Mouse (Mus musculus) stomach, postnatal 0 days (tissue): ENCODE data around the gene Gm45716. TPM values are rescaled to one million over a fixed set of nuclear protein-coding genes. Genes with fewer than 3 reads are reported as not detected.

ENCODE experiments used
- ATAC-seq: fragments of 200-750 bp; cut with Nextera tagmentation; 2 replicates; pipeline ENCODE4 v1.8.0; 2017; ENCODE audit not compliant: low FRiP score, low TSS enrichment
- DNase-seq: peaks from one replicate; pipeline ENCODE4 v3.0.0-alpha.2; 2016; ENCODE audit warnings: low spot score
- H3K27ac ChIP-seq: fragments of 300-500 bp; sonication (generic); replicated peaks from 2 replicates; pipeline ENCODE4 v1.5.1; 2014; ENCODE audit warnings: mild to moderate bottlenecking, control low read depth
- H3K27me3 ChIP-seq: fragments of 300-500 bp; sonication (generic); 2 replicates; pipeline ENCODE4 v1.6.1; 2014; ENCODE audit warnings: low read length; ENCODE audit not compliant: control insufficient read depth, insufficient read depth
- H3K36me3 ChIP-seq: fragments of 300-500 bp; sonication (generic); 2 replicates; pipeline ENCODE4 v1.6.1; 2014; ENCODE audit warnings: low read length, mixed read lengths; ENCODE audit not compliant: control insufficient read depth, insufficient read depth
- H3K4me1 ChIP-seq: fragments of 300-500 bp; sonication (generic); replicated peaks from 2 replicates; pipeline ENCODE4 v1.6.1; 2014; ENCODE audit warnings: antibody characterized with exemption; ENCODE audit not compliant: control insufficient read depth, insufficient read depth
- H3K4me2 ChIP-seq: fragments of 300-500 bp; sonication (generic); replicated peaks from 2 replicates; pipeline ENCODE4 v1.6.1; 2014; ENCODE audit warnings: low read depth, mild to moderate bottlenecking, control low read depth, moderate library complexity
- H3K4me3 ChIP-seq: fragments of 300-500 bp; sonication (generic); 2 replicates; pipeline ENCODE4 v1.5.1; 2014; ENCODE audit warnings: low read depth, low read length, control low read depth
- H3K9ac ChIP-seq: fragments of 300-500 bp; sonication (generic); 2 replicates; pipeline ENCODE4 v1.6.1; 2014; ENCODE audit warnings: mild to moderate bottlenecking, low read length, control low read depth, mixed read lengths
- H3K9me3 ChIP-seq: fragments of 300-500 bp; sonication (generic); 2 replicates; pipeline ENCODE4 v1.6.1; 2016; ENCODE audit warnings: low read length; ENCODE audit not compliant: control insufficient read depth
- CTCF ChIP-seq: IDR thresholded peaks from 2 replicates; pipeline ENCODE4 v1.5.1; 2016; ENCODE audit warnings: antibody characterized with exemption, low read depth, mild to moderate bottlenecking, moderate library complexity
- EP300 ChIP-seq: optimal IDR thresholded peaks from 2 replicates; pipeline ENCODE3; 2016; ENCODE audit warnings: antibody characterized with exemption
- WGBS: fragments of 180-500 bp; shearing (Covaris S2); extraction: QIAGEN DNeasy Blood & Tissue Kit; methylation state at CpG from one replicate; pipeline ENCODE4 v1.1.7; 2014; 5-methylcytosine and 5-hydroxymethylcytosine counted together
- polyA plus RNA-seq: library from polyadenylated mRNA; unstranded; fragments of >200 nt; fragmentation: Nextera tagmentation; extraction: Ambion mirVana; gene quantifications from 2 replicates; pipeline ENCODE4 v1.2.1, GENCODE M21; 2015

Gene Gm45716
- polyA plus RNA-seq, 1 experiment from 2014 or later = 7.0 TPM

DNA sequence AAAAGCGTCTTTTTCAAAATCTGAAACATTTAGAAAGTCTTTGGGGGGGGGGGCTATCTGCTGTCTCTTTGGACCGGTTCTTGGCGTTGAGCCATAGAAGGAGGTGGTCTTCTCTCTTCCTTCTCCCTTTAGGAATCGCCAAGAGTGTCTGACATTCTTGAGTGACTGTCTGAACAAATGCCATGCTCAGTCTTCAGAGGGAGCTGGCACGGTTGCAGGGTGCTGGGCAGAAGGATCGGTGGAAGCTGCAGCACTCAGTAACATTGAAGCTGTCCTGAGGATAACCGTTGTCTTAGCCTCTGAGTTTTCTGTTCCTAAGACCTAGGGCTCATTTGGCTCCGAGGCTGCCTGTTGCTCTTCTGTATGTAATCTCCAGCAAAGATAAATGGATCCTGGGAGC is 64.9 kb downstream of the Gm45716 start:
- Histone ChIP-seq H3K4me3 (no peak overlapping the region), H3K27ac (no peak overlapping the region)

DNA sequence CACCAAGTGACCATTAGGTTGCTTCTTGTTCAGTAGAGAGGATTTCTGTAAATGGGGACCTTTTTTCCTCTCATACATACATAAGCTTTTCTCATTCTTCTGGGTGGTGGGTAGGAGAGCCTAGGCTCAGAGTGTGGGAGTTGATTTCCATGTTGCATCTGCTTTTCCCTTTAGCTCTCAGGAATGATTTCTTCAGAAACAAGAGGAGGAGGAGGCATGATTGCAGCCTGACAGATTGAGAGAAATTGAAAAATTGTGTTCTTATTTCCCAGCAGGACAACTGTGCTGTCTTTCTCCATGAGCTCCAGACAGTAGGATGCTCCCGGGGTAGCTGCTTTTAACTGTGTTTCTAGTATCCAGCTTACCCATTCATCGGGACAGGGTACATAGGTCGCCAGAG is 67.1 kb downstream of the Gm45716 start:
- Histone ChIP-seq H3K4me2 (no peak overlapping the region), H3K9ac (no peak overlapping the region), H3K27ac (no peak overlapping the region), H3K4me3 (no peak overlapping the region), H3K27me3 (no peaks in the 10 kb centered on the region), H3K4me1 (0 out of 2 replicates have a peak, but pooled peaks cover 3% of the 10 kb centered on the region), H3K36me3 (no peaks in the 10 kb centered on the region), H3K9me3 (no peaks in the 10 kb centered on the region)
- DNase-seq (no peak), ATAC-seq (no peak)
- TF ChIP-seq CTCF (no peak), EP300 (no peak)
- WGBS = 92% methylated on average over 3 of the region's 3 CpGs

More for the DNA sequence above, 64.9 kb downstream of the Gm45716 start:
- TF ChIP-seq CTCF (no peak), EP300 (no peak)
- 56% methylated on average over 8 of the region's 8 CpGs for WGBS
- Histone ChIP-seq H3K9ac (no peak overlapping the region), H3K27me3 (no peaks in the 10 kb centered on the region), H3K4me1 (0 out of 2 replicates have a peak, but pooled peaks cover under 1% of the 10 kb centered on the region), H3K4me2 (peak overlapping the region; percentile 25), H3K9me3 (no peaks in the 10 kb centered on the region), H3K36me3 (no peaks in the 10 kb centered on the region)
- ATAC-seq (no peak), DNase-seq (no peak)

GRCm38 (mm10) chr11:90255687-90256086 is 68.2 kb downstream of the Gm45716 start:
- WGBS = 63% methylated on average over 6 of the region's 6 CpGs
- Histone ChIP-seq H3K4me3 (no peak overlapping the region), H3K4me2 (no peak overlapping the region), H3K4me1 (0 out of 2 replicates have a peak, but pooled peaks cover 3% of the 10 kb centered on the region), H3K9ac (no peak overlapping the region), H3K9me3 (no peaks in the 10 kb centered on the region), H3K27ac (peak overlapping the region; percentile 69), H3K27me3 (no peaks in the 10 kb centered on the region), H3K36me3 (no peaks in the 10 kb centered on the region)
- no peak for TF ChIP-seq EP300
- no peak for TF ChIP-seq CTCF
- ATAC-seq (peak; percentile 59; the same call in 1 of the 2 replicates), DNase-seq (peak; percentile 18)

GRCm38 (mm10) chr11:90256833-90257525 is 69.5 kb downstream of the Gm45716 start:
- TF ChIP-seq EP300 (no peak), CTCF (no peak)
- DNase-seq (no peak), ATAC-seq (no peak)
- H3K9ac ChIP-seq = no peak overlapping the region; the same call in 1 of the 2 replicates
- no peak overlapping the region for H3K4me3 ChIP-seq
- H3K9me3 ChIP-seq = no peaks in the 10 kb centered on the region
- H3K27me3 ChIP-seq = no peaks in the 10 kb centered on the region
- H3K27ac ChIP-seq = no peak overlapping the region; the same call in 1 of the 2 replicates
- 0 out of 2 replicates have a peak, but pooled peaks cover 3% of the 10 kb centered on the region for H3K4me1 ChIP-seq
- peaks cover 5% of the 10 kb centered on the region for H3K36me3 ChIP-seq
- 41% methylated on average over 16 of the region's 16 CpGs for WGBS
- no peak overlapping the region; the same call in 1 of the 2 replicates for H3K4me2 ChIP-seq

DNA sequence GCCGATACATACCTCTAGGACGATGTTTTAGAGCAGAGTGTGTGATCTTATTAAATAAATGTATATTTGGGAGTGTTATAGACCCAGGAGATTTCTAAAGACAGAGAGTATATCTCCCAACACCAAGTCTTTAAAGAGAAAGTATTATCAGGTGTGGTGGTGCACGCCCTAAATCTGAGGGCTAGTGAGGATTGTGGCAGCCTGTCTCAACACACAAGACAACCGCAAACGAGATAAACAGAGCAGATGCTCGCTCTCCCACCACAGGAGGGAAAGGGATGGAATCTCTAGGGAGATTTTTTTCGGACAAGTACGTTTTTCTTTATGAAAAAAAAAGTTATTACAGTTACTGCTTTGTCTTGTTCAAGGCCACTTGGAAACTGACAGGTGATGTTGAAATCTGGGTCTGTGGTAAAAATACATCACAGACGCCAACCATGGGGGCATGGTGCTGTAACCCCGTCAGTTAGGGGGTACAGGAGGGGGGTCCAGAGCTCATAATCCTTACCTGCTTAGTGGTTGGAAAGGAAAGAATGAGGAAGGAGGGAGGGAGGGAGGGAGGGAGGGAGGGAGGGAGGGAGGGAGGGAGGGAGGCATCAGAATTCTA is 70.9 kb downstream of the Gm45716 start:
- Histone ChIP-seq H3K9ac (no peak overlapping the region), H3K4me1 (0 out of 2 replicates have a peak, but pooled peaks cover 3% of the 10 kb centered on the region), H3K36me3 (peaks cover 5% of the 10 kb centered on the region), H3K27me3 (no peaks in the 10 kb centered on the region), H3K4me2 (no peak overlapping the region), H3K9me3 (no peaks in the 10 kb centered on the region), H3K4me3 (no peak overlapping the region), H3K27ac (no peak overlapping the region)
- ATAC-seq (no peak), DNase-seq (no peak)
- TF ChIP-seq CTCF (no peak), EP300 (no peak)
- WGBS = 65% methylated on average over 10 of the region's 10 CpGs

- TF ChIP-seq CTCF (no peak), EP300 (no peak)
- Histone ChIP-seq H3K4me2 (no peak overlapping the region), H3K36me3 (peaks cover 7% of the 10 kb centered on the region), H3K4me1 (0 out of 2 replicates have a peak, but pooled peaks cover 3% of the 10 kb centered on the region), H3K27ac (no peak overlapping the region), H3K9ac (no peak overlapping the region), H3K9me3 (no peaks in the 10 kb centered on the region), H3K4me3 (no peak overlapping the region), H3K27me3 (no peaks in the 10 kb centered on the region)
- WGBS = 25% methylated on average over 4 of the region's 4 CpGs
- DNase-seq (no peak), ATAC-seq (no peak; the same call in 1 of the 2 replicates)
Measured at GRCm38 (mm10) chr11:90259071-90259470, 71.6 kb downstream of the Gm45716 start.
